Mouse (Mus musculus) embryonic facial prominence, embryonic 10.5 days (tissue): ENCODE results near the gene Scaf11. TPM values are rescaled to one million over a fixed set of nuclear protein-coding genes. Genes with fewer than 3 reads are reported as not detected.

Experiments
- DNase-seq: peaks from one replicate; pipeline ENCODE4 v3.0.0-alpha.2; 2017; ENCODE audit warnings: low spot score
- H3K27ac ChIP-seq: fragments of 300-500 bp; sonication (generic); replicated peaks from 2 replicates; pipeline ENCODE4 v1.5.1; 2016; ENCODE audit warnings: mild to moderate bottlenecking
- H3K27me3 ChIP-seq: fragments of 300-500 bp; sonication (generic); replicated peaks from 2 replicates; pipeline ENCODE4 v1.6.1; 2016; ENCODE audit warnings: low read depth, mild to moderate bottlenecking; ENCODE audit not compliant: poor library complexity, severe bottlenecking
- H3K36me3 ChIP-seq: fragments of 300-500 bp; sonication (generic); replicated peaks from 2 replicates; pipeline ENCODE4 v1.6.1; 2016; ENCODE audit warnings: mild to moderate bottlenecking, moderate library complexity
- H3K4me1 ChIP-seq: fragments of 300-500 bp; sonication (generic); 2 replicates; pipeline ENCODE4 v1.6.1; 2016
- H3K4me3 ChIP-seq: fragments of 300-500 bp; sonication (generic); 2 replicates; pipeline ENCODE4 v1.5.1; 2016; ENCODE audit warnings: mild to moderate bottlenecking, moderate library complexity
- H3K9me3 ChIP-seq: fragments of 300-500 bp; sonication (generic); 2 replicates; pipeline ENCODE4 v1.6.1; 2016; ENCODE audit warnings: mild to moderate bottlenecking
- WGBS: fragments of 180-500 bp; shearing (Covaris S2); methylation state at CpG from one replicate; pipeline ENCODE4 v1.1.7; 2016; 5-methylcytosine and 5-hydroxymethylcytosine counted together
- polyA plus RNA-seq: library from polyadenylated mRNA; unstranded; fragments of >200 nt; fragmentation: Nextera tagmentation; extraction: Ambion mirVana; gene quantifications from 2 replicates; pipeline ENCODE4 v1.2.1, GENCODE M21; 2016

The Scaf11 gene
- polyA plus RNA-seq, 1 experiment from 2014 or later, result 118 TPM

DNA sequence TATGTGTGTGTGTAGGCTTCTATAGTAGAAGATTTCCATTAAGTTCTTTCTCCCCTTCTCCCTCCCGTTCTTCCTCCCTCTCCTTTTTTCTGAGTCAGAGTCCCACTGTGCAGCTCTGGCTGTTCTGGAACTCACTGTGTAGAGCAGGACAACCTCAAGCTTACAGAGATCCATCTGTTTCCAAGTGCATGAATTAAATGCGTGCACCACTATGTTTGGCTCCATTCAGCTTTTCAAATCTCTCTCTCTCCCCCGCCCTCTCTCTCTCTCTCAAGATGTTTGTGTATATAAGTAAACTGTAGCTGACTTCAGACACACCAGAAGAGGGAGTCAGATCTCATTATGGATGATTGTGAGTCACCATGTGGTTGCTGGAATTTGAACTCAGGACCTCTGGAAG is 20.2 kb upstream of the Scaf11 start:
- H3K4me1 ChIP-seq, result peaks cover 6% of the 10 kb centered on the region
- H3K4me3 ChIP-seq, result no peak overlapping the region
- DNase-seq, result no peak
- no peaks in the 10 kb centered on the region for H3K9me3 ChIP-seq
- 87% methylated on average over 3 of the region's 3 CpGs for WGBS
- no peaks in the 10 kb centered on the region for H3K27me3 ChIP-seq
- no peaks in the 10 kb centered on the region for H3K36me3 ChIP-seq
- no peak overlapping the region for H3K27ac ChIP-seq

DNA sequence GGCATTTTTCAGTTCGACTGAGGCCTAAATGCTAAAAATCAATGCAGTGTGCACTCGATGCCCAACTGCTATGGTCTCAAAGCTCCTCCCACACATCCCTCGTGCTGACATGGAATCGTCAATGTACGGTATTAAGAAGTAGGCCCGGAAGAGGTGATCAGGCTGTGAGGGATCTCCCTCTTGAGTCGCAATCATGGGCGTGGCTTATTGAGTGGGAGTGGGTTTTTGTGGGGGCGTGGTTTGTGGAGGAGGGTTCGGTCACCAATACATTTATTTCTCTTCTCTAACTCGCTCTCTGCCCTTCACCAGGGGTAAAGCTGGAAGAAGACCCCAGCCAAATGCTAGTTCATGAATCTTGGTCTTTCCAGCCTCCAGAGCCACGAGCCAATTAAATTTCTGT is 17.4 kb upstream of the Scaf11 start:
- Histone ChIP-seq H3K4me3 (no peak overlapping the region), H3K27ac (no peak overlapping the region), H3K27me3 (no peaks in the 10 kb centered on the region), H3K4me1 (peaks cover 12% of the 10 kb centered on the region), H3K9me3 (no peaks in the 10 kb centered on the region), H3K36me3 (no peaks in the 10 kb centered on the region)
- DNase-seq, result no peak
- 91% methylated on average over 12 of the region's 12 CpGs for WGBS

DNA sequence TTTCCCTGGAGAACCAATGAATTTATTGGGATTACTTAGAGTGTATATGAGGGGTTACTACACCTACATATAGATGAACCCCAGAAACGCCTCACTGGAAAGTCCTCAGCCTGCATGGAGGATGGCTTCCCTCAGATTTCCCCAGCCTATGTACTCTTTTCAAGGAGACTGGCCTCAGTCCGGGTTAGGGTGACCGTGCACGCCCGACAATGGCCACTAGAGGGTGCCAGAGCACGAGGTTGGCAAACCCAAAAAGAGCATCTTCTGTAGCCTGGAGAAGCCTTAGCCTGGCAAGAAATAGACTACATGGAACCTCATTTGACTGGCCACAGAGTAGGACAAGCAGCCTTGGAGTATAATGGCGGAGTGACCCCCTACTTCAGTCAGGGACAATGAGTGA is 15.7 kb upstream of the Scaf11 start:
- WGBS, result 8% methylated on average over 7 of the region's 7 CpGs
- no peaks in the 10 kb centered on the region for H3K36me3 ChIP-seq

DNA sequence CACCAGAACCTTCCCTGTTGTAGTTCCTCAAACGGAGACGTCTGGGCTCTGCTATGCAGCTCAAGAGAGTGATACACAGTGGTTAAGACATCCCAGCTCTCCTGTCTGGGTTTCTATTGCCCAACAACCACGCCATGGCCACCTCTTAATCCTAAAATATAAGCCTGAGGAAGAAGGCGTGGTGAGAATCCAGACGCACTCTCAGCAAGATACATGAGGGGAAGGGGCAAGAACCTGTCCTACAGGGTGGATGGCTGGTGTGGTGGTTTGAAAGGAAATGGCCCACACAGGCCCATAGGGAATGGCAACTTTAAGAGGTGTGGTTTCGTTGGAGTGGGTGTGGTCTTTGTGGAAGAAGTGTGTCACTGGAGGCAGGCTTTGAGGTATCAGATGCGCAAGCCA is 14.9 kb upstream of the Scaf11 start:
- H3K4me3 ChIP-seq, result no peak overlapping the region
- WGBS, result 85% methylated on average over 7 of the region's 7 CpGs
- peaks cover 12% of the 10 kb centered on the region for H3K4me1 ChIP-seq
- no peaks in the 10 kb centered on the region for H3K9me3 ChIP-seq
- no peaks in the 10 kb centered on the region for H3K36me3 ChIP-seq
- no peak overlapping the region for H3K27ac ChIP-seq
- H3K27me3 ChIP-seq, result no peaks in the 10 kb centered on the region
- DNase-seq, result no peak

More for the DNA sequence above, 15.7 kb upstream of the Scaf11 start:
- H3K27me3 ChIP-seq, result no peaks in the 10 kb centered on the region
- no peak overlapping the region for H3K27ac ChIP-seq
- H3K9me3 ChIP-seq, result no peaks in the 10 kb centered on the region
- peak; percentile 90 for DNase-seq
- no peak overlapping the region for H3K4me3 ChIP-seq
- peaks cover 12% of the 10 kb centered on the region for H3K4me1 ChIP-seq

DNA sequence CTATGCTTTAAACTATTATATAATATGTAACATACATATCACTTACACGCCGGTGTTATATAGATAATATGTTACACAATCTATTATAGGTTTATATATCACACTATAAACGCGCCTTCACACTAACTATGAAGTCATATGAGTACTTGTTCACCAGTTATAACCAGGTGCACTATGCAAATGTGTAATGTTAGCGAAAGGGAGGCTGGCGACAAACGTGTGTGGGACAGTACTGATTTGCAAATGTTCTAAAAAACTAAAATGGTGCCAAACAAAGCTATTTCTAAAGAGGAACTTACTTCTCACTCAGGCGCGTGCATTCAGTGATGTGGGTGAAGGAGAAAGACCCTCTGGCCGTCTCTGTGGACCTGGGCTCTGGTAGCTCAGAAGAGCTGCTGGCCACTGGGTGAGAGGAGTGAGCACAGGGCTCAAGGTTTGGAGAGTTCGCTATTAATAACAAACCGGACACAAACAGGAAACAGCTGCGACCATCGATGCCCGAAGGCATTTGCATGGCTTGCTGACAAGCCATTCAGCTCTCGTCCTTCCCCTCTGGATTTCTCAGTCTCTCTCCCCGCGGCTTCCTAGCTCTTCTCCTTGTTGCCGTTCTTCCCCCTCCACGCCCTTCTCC is 13.8 kb upstream of the Scaf11 start:
- 65% methylated on average over 20 of the region's 20 CpGs for WGBS

DNA sequence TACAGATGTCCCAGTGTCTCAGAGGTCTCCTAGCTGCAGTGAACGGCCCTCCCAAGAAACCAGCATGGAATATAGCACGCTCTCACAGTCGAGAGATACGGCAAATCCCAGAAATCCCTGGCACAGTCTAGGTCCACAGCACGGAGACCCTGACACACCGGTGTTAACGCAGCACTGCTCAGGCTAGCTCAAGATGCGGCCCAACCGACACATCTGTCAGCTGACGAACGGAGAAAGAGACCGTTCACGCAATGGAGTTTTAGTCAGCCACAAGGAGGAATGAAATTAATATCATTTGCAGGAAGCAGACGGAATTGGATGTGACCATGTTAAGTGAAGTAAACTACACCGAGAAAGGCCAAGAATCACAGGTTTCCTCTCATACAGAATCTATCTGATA is 13.3 kb upstream of the Scaf11 start:
- 92% methylated on average over 15 of the region's 15 CpGs for WGBS
- no peaks in the 10 kb centered on the region for H3K36me3 ChIP-seq
- DNase-seq, result no peak
- peaks cover 5% of the 10 kb centered on the region; the same call in 1 of the 2 replicates for H3K4me1 ChIP-seq
- H3K27ac ChIP-seq, result no peak overlapping the region
- no peaks in the 10 kb centered on the region for H3K9me3 ChIP-seq
- H3K27me3 ChIP-seq, result no peaks in the 10 kb centered on the region
- no peak overlapping the region for H3K4me3 ChIP-seq

More for the DNA sequence above, 13.8 kb upstream of the Scaf11 start:
- no peaks in the 10 kb centered on the region for H3K36me3 ChIP-seq
- DNase-seq, result peak; percentile 30
- H3K4me3 ChIP-seq, result no peak overlapping the region
- no peaks in the 10 kb centered on the region for H3K27me3 ChIP-seq
- no peak overlapping the region for H3K27ac ChIP-seq
- no peaks in the 10 kb centered on the region for H3K9me3 ChIP-seq
- peaks cover 10% of the 10 kb centered on the region for H3K4me1 ChIP-seq

DNA sequence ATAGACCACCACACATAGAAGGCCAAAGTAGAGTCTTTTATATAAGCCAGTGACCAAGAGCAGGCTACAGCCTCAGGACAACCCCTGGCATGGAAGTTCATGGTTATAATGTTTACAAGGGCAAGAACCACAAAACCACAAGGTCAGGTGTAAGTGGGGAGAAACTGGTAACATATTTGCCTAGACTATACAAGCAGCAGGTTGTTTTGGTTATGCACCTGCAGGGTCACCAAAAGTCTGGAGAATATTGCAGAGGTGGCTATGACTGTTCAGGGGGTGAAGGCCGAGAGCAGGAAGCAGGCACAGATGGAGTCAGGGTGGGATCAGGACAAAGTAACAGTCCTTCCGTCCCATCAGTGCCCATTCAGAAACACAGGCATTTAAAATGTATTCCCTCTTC is 7.7 kb upstream of the Scaf11 start:
- 84% methylated on average over 2 of the region's 2 CpGs for WGBS
- H3K4me3 ChIP-seq, result no peak overlapping the region
- no peaks in the 10 kb centered on the region for H3K36me3 ChIP-seq
- H3K27ac ChIP-seq, result no peak overlapping the region
- H3K4me1 ChIP-seq, result no peaks in the 10 kb centered on the region
- H3K9me3 ChIP-seq, result 0 out of 2 replicates have a peak, but pooled peaks cover 2% of the 10 kb centered on the region
- DNase-seq, result no peak
- H3K27me3 ChIP-seq, result no peaks in the 10 kb centered on the region

DNA sequence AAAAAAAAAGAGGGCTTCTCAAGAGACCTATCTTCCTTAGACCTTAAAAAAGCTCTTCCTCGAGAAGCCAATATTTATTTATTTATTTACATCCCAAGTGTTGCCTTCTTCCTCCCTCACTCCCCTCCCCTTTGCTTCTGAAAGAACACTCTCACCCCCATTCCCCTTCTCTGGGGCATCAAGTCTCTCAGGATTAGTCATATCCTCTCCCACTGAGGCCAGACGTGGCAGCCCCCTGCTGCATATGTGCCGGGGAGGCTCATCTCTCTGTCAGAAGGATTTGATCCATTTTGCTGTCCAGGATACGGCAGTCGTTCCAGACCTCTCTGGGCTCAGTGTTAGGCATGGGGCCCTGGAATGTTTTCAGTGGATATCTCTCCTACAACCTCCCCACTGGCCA is 7.2 kb upstream of the Scaf11 start:
- Histone ChIP-seq H3K4me1 (peaks cover under 1% of the 10 kb centered on the region; the same call in 1 of the 2 replicates), H3K4me3 (no peak overlapping the region), H3K27ac (no peak overlapping the region), H3K27me3 (no peaks in the 10 kb centered on the region), H3K9me3 (0 out of 2 replicates have a peak, but pooled peaks cover 2% of the 10 kb centered on the region), H3K36me3 (no peaks in the 10 kb centered on the region)
- WGBS, result 83% methylated on average over 5 of the region's 5 CpGs
- peak; percentile 6 for DNase-seq

DNA sequence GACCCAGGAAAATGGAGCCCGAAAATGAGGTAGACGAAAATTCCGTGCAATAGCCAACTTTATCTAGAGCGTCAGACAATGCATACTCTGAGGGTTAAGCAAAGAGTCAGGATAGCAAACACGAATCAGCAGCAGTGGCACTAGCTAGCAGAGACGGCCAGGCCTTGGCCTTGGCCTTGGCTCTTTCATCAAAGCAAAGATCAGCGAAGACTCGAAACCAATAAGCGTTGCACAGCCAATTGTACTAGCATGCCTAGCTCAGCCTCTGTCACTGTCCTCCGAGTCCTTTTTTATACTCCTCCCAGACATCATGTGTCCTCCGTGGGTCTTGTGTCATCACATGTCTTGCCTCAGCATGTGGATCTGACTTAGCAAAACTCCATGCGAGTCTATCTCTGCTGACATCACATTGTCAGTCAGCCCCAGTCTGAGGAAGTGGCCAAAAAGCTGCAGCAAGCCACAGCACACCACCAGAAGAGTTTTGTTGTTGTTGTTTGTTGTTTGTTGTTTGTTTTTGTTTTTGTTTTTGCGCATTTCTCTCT is 5.8 kb upstream of the Scaf11 start:
- peaks cover 14% of the 10 kb centered on the region for H3K4me1 ChIP-seq
- DNase-seq, result no peak
- 91% methylated on average over 13 of the region's 13 CpGs for WGBS
- H3K27ac ChIP-seq, result no peak overlapping the region
- no peaks in the 10 kb centered on the region for H3K27me3 ChIP-seq
- no peak overlapping the region for H3K4me3 ChIP-seq
- no peaks in the 10 kb centered on the region for H3K36me3 ChIP-seq
- H3K9me3 ChIP-seq, result 0 out of 2 replicates have a peak, but pooled peaks cover 2% of the 10 kb centered on the region

DNA sequence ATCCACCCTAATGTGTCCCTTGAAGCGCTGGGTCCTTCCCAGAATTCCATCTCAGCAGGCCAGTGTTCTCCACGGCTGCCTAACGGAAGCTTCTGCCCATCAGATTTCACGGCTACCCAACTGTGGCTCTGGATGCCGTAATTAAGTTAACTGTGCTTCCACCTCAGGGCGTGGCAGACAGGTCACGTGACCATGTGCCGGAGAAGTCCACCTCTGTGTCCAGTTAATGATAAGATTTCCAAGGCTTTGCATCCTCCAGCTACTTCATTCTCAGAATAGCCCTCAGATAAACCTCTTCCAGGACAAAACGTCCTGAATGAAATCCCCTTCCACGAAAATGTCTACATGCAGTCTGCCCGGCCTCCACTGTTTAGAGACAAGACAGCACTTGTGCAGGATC is 4.4 kb upstream of the Scaf11 start:
- Histone ChIP-seq H3K36me3 (no peaks in the 10 kb centered on the region), H3K27me3 (no peaks in the 10 kb centered on the region), H3K9me3 (0 out of 2 replicates have a peak, but pooled peaks cover 2% of the 10 kb centered on the region), H3K27ac (no peak overlapping the region), H3K4me1 (peaks cover 14% of the 10 kb centered on the region), H3K4me3 (no peak overlapping the region)
- 69% methylated on average over 11 of the region's 11 CpGs for WGBS
- peak; percentile 10 for DNase-seq

DNA sequence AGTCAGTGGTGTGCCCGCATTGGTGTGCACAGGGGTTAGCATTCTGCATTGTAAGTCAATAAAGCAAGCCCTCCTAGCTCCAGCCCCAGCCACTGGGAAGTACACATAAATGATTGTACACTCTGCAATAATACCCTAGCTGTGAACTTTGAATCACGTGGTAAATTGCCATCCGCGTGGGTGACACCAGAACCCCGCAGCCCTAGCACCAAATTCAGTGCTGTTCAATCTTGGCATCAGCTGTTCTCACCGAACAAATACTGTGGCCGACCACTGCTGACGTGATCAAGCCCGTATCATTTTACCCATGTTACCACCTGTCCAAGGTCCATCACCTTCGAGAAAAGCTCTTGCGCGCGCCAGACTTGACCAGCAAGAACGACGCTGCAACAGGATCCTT is 3.2 kb upstream of the Scaf11 start:
- H3K9me3 ChIP-seq, result 0 out of 2 replicates have a peak, but pooled peaks cover 2% of the 10 kb centered on the region
- no peak overlapping the region for H3K4me3 ChIP-seq
- H3K36me3 ChIP-seq, result no peaks in the 10 kb centered on the region; the same call in 1 of the 2 replicates
- peaks cover 20% of the 10 kb centered on the region for H3K4me1 ChIP-seq
- H3K27me3 ChIP-seq, result no peaks in the 10 kb centered on the region
- WGBS, result 96% methylated on average over 15 of the region's 15 CpGs
- DNase-seq, result peak; percentile 7
- H3K27ac ChIP-seq, result no peak overlapping the region

DNA sequence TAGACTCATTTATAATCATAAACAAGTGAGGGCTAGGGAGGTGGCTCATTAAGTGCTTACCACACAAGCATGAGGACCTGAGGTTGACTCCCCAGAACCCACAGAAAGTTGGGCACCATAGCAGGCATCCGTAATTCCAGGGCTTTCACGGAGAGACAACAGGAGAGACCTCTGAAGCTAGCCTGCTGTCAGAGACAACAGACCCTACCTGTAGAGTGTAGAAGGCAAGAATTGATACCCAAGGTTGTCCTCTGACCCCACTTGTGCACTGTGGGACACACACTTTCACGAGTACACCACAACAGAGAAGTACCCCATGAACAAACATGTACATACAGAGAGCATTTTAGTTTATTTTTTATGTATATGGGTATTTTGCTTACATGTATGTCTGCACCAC is 2.0 kb upstream of the Scaf11 start:
- Histone ChIP-seq H3K4me1 (peaks cover 30% of the 10 kb centered on the region), H3K27ac (no peak overlapping the region), H3K36me3 (peaks cover 8% of the 10 kb centered on the region), H3K27me3 (no peaks in the 10 kb centered on the region), H3K4me3 (0 out of 2 replicates have a peak overlapping the region, but pooled peaks have one; percentile 92), H3K9me3 (0 out of 2 replicates have a peak, but pooled peaks cover 2% of the 10 kb centered on the region)
- 89% methylated on average over 3 of the region's 3 CpGs for WGBS
- DNase-seq, result peak; percentile 6
